Mouse (Mus musculus) mesoderm, embryonic 11.5 days (tissue): Measurements from ENCODE around the gene Man2b1.
"Not testable (repeated sequence)": the region's sequence is repeated elsewhere in the genome, so short reads cannot be mapped to it uniquely, and the experiment has no call there.

Experiments used
- DNase-seq: peaks from one replicate; pipeline ENCODE4 v3.0.0-alpha.2; 2012; ENCODE audit warnings: low read depth, low spot score

Man2b1 gene

DNA sequence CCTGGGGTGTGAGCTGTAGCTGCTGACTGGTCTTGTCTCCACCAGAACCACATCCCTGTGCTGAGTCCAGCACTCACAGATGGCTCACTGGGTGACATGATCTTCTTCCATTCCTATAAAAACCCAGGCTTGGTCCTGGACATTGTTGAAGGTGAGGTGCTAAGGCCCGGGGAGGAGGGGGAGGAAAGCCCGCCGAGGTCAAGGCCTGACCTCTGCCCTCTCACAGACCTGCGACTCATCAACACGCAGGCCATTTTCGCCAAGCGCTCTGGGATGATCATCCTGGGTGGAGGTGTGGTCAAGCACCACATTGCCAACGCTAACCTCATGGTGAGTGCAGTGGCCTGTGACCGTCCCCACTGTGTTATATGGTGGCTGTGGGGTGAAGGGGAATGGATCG is 8.9 kb upstream of the Man2b1 start:
- DNase-seq, result no peak

DNA sequence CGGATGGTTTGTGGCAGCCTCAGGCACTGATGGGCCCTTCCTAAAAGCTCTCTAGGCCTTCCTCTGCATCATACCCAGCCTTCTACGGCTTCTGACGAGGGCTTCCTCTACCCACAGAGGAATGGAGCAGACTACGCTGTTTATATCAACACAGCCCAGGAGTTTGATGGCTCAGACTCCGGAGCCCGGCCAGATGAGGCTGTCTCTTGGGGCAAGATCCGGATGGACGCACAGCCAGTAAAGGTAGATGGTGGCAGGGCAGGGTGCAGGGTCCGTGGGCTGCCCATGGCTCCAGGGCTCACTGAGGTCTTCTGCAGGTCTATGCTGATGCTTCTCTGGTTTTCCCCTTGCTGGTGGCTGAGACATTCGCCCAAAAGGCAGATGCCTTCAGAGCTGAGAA is 8.5 kb upstream of the Man2b1 start:
- DNase-seq, result no peak

- DNase-seq, result peak; percentile 40
Observed at GRCm38 (mm10) chr8:85076001-85076400, 7.1 kb upstream of the Man2b1 start.

- DNase-seq, result peak; percentile 89
Observed at GRCm38 (mm10) chr8:85076993-85077392, 6.1 kb upstream of the Man2b1 start.

DNA sequence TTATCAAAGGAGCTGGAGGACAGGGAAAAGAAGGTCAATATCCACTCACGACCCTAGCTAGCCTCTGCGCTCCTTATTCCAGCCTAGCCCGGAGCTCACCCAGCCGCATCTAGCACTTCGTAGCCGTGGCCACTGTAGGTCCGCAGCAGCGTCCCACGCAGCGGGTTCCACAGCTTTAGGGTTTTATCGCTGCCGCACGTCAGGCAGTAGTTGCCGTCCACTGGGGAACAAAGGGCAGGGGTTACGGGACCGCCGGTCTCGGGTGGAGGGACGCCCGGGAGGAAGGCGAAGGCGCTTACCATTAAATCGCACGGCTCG is 2.9 kb upstream of the Man2b1 start:
- no peak for DNase-seq

GRCm38 (mm10) chr8:85080532-85081215 is 2.4 kb upstream of the Man2b1 start, which contains the start of gene Wdr83os:
Gene Wdr83os (plus strand): TSS chr8:85080740.
- peak; percentile 79 for DNase-seq

- DNase-seq, result peak; percentile 58
Observed at GRCm38 (mm10) chr8:85081216-85081555, 1.9 kb upstream of the Man2b1 start, which contains the start of gene Wdr83. Gene Wdr83 (minus strand): TSS chr8:85081306.

GRCm38 (mm10) chr8:85082169-85082568 is 901 bp upstream of the Man2b1 start:
- DNase-seq, result not testable (repeated sequence)

GRCm38 (mm10) chr8:85084633-85085032 is 1.6 kb downstream of the Man2b1 start:
- no peak for DNase-seq

GRCm38 (mm10) chr8:85086238-85086637 is 3.2 kb downstream of the Man2b1 start:
- DNase-seq, result no peak

DNA sequence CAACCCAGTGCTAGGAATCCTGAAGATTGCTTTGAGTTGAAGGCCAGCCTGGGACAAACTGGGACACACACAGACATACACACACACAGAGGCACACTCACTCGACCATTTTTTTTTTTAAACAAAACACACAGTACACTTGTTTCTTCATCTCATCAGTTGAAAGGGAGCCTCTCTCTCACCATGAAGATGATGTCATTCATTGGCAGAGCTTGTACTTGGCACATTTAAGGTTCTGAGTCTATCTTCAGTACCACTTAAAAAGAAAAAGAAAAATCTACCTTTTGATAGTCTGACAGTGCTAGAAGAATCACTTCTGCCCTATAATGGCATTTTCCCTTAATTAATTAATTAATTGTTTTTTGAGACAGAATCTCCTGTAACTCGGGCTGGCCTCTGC is 5.7 kb downstream of the Man2b1 start:
- no peak for DNase-seq

DNA sequence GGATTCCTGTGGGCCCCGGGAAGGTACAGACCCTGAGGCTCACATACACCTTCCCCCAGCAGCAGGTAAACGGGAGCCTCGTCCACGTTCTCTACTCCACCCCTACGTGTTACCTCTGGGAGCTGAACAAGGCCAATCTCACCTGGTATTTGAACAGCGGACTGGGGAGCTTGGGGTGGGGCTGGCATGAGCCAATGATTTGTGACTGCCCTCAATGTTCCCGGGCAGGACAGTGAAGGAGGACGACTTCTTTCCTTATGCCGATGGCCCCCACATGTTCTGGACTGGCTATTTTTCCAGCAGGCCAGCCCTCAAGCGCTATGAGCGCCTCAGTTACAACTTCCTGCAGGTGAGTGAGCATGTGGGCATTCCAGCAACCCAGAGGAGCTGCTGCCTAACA is 7.8 kb downstream of the Man2b1 start:
- DNase-seq, result no peak

- no peak for DNase-seq
Observed at GRCm38 (mm10) chr8:85091526-85092090, 8.5 kb downstream of the Man2b1 start.

- DNase-seq, result no peak
Observed at GRCm38 (mm10) chr8:85095051-85095450, 12.0 kb downstream of the Man2b1 start.

DNA sequence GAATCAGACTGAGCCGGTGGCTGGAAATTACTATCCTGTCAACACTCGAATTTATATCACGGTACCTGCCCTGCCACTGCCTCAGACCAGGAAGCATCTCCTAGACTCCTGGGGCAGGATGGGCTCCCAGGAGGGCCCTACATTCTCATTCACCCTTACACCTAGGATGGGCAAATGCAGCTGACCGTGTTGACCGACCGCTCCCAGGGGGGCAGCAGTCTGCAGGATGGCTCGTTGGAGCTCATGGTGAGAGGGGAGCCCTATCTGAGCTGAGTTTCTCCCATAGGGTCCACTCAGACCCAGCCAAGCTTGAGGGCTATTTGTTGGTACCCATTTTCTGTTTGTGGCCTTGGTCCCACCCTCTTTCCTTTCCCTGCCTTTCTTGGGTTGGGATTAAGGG is 12.5 kb downstream of the Man2b1 start:
- no peak for DNase-seq

- no peak for DNase-seq
Observed at GRCm38 (mm10) chr8:85096196-85096595, 13.1 kb downstream of the Man2b1 start.

- DNase-seq, result no peak
Observed at GRCm38 (mm10) chr8:85096850-85097249, 13.8 kb downstream of the Man2b1 start.

- DNase-seq, result no peak
Observed at GRCm38 (mm10) chr8:85100076-85100665, 17.1 kb downstream of the Man2b1 start.

DNA sequence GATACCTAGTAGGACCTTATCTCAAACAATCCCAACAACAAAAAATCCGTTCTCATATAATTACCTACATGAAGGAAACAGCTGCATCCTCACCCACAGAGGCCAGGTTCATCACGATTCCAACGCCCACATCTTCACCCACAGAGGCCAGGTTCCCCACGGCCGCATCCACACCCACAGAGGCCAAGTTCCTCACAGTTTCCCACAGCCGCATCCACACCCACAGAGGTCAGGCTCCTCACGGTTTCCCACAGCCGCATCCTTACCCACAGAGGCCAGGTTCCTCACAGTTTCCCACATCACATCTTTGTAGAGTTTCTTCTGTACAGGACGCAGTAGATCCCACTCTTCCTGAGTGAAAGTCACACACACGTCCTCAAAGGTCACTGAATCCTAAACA is 30.2 kb downstream of the Man2b1 start:
- DNase-seq, result no peak

DNA sequence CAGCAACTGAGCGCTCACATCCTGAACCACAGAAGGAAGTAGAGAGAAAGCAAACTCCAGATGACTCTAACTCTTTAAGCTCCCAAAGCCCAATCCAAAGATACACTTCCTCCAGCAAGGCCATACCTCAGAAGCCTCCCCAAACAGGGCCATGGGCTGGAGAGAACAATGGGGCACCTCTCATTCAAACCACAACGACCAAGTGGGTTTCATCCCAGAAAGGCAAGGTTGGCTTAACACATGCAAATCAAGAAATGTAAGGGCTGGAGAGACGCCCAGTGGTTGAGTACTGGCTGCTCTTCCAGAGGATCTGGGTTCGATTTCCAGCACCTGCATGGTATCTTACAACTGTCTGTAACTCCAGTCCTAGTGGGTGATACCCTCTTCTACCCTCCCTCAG is 32.4 kb downstream of the Man2b1 start:
- no peak for DNase-seq

- DNase-seq, result no peak
Observed at GRCm38 (mm10) chr8:85116984-85117383, 33.9 kb downstream of the Man2b1 start.

GRCm38 (mm10) chr8:85119052-85119981 is 36.2 kb downstream of the Man2b1 start:
- peak; percentile 77 for DNase-seq
